Mouse (Mus musculus) megakaryocyte, adult 5-6 weeks (primary cell): ENCODE measurements around the gene Rpp25l. TPM values are rescaled to one million over a fixed set of nuclear protein-coding genes. Genes with fewer than 3 reads are reported as not detected.
"Not testable (repeated sequence)": the region's sequence is repeated elsewhere in the genome, so short reads cannot be mapped to it uniquely, and the experiment has no call there.

ENCODE experiments used
- ATAC-seq: 2 replicates; pipeline ENCODE4 v1.8.0; 2016; ENCODE audit warnings: mild to moderate bottlenecking, inconsistent platforms; ENCODE audit not compliant: poor library complexity, severe bottlenecking
- total RNA-seq, 2 experiments: library from RNA; stranded (forward) in 1 of 2; stranded (reverse) in 1 of 2; fragments of 153-499, 151-499 nt in 1 of 2; fragments of 221-1000, 200-1000 nt in 1 of 2; gene quantifications; 2 replicates each; pipeline versions ENCODE4 v1.2.3 to v1.2.4; 2015 to 2017

The Rpp25l gene
- 15.8 and 18.2 TPM in 2 replicates for total RNA-seq (2015)
- total RNA-seq (2017): 15.5 and 26.2 TPM in 2 replicates

GRCm38 (mm10) chr4:41713197-41714067 is at the start of gene Rpp25l:
TSS of gene Rpp25l (minus strand) at chr4:41713534.
- ATAC-seq: peak; percentile 85

DNA sequence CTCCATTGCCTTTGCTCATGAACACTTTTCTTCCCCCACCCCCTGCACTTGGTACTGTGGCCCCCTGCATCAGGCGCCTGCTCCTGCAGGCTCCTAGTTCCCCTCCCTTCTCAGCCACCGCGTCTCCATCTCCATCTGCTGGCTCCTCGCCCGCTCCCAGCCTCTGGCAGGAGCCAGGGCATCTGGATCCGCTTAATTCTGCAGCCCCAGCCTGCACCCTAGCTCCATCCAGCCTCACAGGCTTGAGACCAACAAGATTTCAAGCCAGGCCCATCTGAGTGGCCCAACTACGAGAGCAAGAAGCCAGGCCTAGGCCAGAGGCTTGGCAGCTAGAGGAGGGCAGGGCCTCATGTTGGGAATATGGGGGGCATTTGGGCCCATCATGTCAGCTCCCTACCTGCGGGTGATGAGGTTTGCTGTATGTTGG is 49.4 kb upstream of the Rpp25l start:
- ATAC-seq: not testable (repeated sequence)

GRCm38 (mm10) chr4:41762099-41762687 is 48.9 kb upstream of the Rpp25l start:
- no peak for ATAC-seq

- no peak for ATAC-seq
Measured at GRCm38 (mm10) chr4:41761680-41762079, 48.3 kb upstream of the Rpp25l start.

GRCm38 (mm10) chr4:41760911-41761310 is 47.6 kb upstream of the Rpp25l start:
- no peak for ATAC-seq

DNA sequence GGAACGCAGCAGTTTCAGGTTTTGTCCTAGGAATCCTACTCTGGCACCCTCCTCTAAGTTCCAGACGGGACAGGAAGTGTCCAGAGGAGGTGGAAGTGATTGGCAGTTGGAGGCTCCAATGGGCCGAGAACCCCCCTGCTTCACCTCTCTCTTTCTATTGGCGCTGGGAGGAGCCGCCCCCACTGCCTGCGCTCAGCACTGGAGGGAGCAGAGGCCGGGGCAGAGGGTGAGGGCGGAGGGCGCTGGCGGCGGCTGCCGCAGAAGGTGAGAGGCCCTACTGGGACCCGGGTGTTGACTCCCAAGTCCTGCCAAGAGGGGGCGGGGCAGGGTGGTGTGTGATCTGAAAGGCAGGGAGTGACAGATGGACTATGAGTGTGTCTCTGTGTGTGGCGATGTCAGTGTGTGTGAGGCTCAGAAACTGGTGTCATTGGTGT is 47.0 kb upstream of the Rpp25l start:
- peak; percentile 70 for ATAC-seq

- ATAC-seq: no peak
Measured at GRCm38 (mm10) chr4:41759656-41760287, 46.4 kb upstream of the Rpp25l start.

DNA sequence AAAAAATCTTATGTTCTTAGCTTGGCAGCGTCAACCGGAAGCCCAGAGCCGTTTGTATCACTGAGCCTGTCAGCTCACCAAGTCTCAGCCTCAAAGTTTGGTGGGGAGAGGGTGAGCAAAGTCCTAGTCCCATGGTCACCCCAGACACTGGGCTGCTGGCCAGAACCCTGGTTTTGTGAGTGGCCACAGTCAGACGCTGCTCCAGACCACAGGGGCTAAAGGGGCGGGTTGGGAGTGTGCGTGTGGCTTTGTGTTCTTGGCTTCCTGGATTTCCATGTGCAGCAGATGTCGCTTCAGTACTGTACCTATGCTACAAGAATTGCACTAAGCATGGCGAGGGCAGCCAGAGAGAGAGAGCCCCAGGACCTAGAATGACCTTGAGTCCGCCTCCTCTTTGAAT is 45.9 kb upstream of the Rpp25l start:
- ATAC-seq: no peak

- ATAC-seq: no peak
Measured at GRCm38 (mm10) chr4:41758701-41759100, 45.4 kb upstream of the Rpp25l start.

DNA sequence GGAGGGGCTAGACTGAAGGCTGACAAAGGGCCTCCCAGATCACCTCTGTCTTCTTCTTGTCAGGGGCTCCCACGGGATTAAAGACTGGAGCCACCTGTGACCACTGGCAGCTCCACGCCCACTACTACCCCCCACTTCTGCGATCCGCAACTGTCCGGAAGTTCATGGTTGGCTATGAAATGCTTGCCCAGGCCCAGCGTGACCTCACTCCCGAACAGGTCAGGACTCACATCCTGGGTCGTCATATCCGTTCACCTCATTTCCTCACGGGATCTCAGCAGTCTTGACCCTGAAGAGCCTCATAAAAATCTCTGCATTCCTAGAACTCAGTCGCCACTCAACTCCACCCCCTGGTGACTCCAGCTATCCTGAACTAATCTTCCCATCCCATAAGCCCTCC is 44.7 kb upstream of the Rpp25l start:
- no peak for ATAC-seq

DNA sequence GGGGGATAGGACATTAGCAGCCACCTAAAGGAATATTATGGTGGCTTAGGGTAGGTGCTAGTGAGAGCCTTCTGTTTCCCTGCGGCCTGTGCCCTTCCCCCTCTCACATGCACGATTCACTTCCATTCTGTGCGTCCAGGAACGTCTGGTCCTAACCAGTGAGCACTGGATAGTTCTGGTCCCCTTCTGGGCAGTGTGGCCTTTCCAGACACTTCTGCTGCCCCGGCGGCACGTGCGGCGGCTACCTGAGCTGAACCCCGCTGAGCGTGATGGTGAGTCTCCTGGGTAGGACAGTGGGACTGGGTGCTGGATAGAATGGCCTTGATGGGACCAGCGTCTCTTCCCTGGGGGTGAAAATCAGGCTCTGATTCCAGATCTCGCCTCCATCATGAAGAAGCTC is 44.0 kb upstream of the Rpp25l start:
- ATAC-seq: no peak

DNA sequence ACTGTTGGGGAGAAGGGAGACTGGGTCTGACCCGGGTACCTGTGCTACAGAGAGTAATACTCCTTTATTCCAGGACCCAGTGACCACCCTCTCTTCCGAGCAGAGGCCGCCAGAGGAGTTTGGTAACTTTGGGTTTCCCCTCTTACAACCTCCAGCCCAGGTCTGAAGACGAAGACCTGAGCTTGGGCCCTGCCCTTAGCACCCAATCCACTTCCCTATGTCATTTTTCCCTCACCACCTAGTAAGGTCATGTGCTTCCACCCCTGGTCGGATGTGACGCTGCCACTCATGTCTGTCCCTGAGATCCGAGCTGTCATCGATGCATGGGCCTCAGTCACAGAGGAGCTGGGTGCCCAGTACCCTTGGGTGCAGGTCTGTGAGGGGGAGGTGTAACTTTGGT is 43.1 kb upstream of the Rpp25l start:
- ATAC-seq: no peak

DNA sequence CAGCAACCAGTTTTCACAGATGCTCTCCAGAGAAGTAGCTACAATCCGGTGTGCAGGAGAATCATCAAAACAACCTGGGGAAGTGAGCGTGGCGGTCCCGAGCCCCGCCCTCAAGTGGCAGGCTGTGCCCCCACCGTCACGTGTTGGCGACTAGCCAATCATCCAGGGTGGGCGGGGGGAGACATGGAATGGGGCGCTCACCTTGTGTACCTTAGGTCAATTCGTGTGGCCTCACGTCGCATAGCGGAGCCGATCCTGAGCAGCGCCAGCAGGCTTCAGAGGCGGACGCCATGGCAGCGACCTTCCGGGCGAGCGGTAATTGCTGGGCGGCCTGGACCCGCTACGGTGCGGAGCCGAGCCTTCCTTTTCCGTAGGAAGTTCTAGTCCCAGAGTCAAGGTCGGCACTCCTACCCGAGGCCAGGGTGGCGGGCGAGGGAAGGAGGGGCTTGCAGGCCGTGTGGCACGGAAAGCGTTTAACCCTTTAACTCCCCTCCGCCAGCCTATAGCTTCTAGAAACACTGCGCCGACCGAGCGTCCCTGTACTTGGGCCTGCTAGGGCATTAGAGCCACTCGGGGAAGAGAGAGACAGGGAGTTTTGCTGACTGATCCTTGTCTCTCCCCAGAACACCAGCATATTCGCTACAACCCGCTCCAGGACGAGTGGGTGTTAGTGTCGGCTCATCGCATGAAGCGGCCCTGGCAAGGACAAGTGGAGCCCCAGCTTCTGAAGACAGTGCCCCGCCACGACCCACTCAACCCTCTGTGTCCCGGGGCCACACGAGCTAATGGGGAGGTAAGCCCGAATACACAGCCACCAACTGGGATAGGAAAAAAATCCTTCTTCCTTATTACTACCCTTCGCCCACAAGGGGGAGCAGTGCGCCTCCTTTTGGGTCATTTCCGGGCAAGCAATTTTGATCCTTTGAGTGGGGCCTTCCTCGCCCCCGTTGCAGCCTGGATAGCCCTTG is 42.3 kb upstream of the Rpp25l start, which contains the start of gene Sigmar1:
TSS of gene Sigmar1 (minus strand) at position 820 of the 968 bp plus-strand sequence.
- peak; percentile 82 for ATAC-seq

DNA sequence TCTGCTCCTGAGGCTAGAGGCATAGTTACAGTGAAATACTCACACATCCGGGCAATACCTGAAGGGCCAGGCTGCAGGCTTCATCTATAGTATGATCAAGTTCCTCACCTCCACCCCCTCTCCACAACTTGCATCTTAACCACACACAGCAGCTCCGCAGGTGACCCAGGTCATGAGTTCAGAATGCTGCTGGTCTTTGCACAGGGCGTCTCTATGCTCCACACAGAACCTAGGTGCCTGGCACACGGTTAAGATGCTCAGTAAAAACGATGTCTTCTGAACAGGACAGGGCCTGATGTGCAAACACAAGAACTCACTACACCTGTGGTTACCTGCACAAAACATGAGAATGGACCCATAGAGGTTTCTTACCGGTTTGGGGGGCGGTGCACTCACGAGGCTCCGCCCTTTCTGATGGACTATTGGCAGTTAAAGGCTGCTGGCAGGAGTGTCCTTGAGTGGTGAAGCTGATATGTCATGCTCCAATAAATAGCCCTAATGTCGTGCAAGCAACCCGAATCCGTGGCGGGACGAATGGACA is 41.5 kb upstream of the Rpp25l start, which contains the start of gene Galt:
TSS of gene Galt (plus strand) at position 432 of the 541 bp plus-strand sequence.
- ATAC-seq: peak; percentile 50

DNA sequence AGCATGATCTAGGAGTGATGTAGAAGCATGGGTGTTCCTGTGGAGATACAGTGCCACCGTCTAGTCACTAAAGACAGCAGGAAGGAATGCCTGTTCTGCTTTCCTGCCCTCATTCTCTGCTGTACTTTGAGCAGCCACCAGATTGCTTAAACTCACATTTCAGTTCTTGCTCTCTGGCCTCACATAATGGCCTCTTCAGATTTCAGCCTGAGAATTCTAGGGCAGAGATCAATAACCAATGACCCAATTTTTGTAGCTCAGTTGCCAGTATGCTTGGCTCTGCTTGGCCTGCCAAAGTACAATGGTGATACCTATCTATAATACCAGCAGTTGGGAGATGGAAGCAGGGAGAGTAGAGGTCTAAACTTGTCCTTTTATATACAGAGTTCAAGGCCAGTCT is 31.7 kb upstream of the Rpp25l start:
- ATAC-seq: no peak

DNA sequence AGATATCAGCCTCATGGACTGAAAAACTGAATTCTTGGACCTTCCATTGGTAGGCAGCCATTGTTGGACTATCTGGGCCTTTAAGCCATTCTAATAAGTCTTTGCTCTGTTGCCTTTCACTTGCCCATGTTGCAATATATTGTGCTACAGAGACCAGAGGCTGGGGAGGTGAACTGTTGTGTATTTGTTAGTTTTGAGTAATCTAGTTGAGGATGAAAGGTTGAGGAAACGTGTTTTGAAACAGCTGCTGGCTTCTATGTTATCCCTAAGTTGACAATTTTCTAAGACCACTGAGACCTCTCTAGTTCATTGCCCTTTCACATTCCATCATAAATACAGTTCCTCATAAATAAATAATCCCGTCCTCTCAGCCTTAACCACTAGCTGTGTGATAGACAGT is 30.8 kb upstream of the Rpp25l start:
- no peak for ATAC-seq

DNA sequence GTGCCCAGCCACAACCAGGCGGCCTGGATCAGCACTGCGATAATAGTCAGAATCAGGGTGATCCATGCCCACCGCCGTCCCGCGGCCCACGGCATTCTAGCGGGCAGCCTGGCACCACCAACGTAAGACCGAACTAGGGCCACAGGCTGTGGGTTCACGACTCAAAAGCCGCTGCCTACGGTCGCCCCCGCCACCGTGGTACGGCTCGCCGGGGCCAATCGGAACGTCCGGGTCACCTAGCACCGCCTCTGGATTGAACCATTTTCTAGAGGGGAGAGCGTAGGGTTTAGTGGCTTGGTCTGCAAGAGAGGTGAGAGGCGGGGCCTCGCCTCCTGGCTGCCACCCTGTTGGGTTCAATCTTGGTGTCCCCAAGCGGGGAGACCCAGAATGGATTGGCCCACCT is 27.8 kb upstream of the Rpp25l start:
- ATAC-seq: peak; percentile 86

- ATAC-seq: peak; percentile 71
Measured at GRCm38 (mm10) chr4:41740380-41741157, 27.2 kb upstream of the Rpp25l start.

GRCm38 (mm10) chr4:41739260-41739659 is 25.9 kb upstream of the Rpp25l start:
- ATAC-seq: no peak
